Mouse (Mus musculus) 3134 (cell line): ENCODE data around the gene Txn2.

Experiments
- DNase-seq: peaks from one replicate; pipeline ENCODE4 v3.0.0-alpha.2; 2011; ENCODE audit warnings: low spot score; ENCODE audit not compliant: insufficient read length; ENCODE audit errors: extremely low read depth

The Txn2 gene

GRCm38 (mm10) chr15:77911065-77911464 is 17.7 kb downstream of the Txn2 start:
- peak; percentile 71 for DNase-seq

GRCm38 (mm10) chr15:77907646-77908518 is 20.9 kb downstream of the Txn2 start:
- DNase-seq: no peak

- DNase-seq: no peak
These were observed 22.3 kb downstream of the Txn2 start for GRCm38 (mm10) chr15:77906545-77906944.

- DNase-seq: no peak
These were observed 22.7 kb downstream of the Txn2 start for GRCm38 (mm10) chr15:77906081-77906480.

- DNase-seq: peak; percentile 63
These were observed 23.4 kb downstream of the Txn2 start for GRCm38 (mm10) chr15:77905275-77905970.

- DNase-seq: no peak
These were observed 24.4 kb downstream of the Txn2 start for GRCm38 (mm10) chr15:77904363-77904892.

- DNase-seq: no peak
These were observed 25.6 kb downstream of the Txn2 start for GRCm38 (mm10) chr15:77903176-77903575.

- DNase-seq: no peak
These were observed 33.9 kb downstream of the Txn2 start for GRCm38 (mm10) chr15:77894926-77895325.

- DNase-seq: no peak
These were observed 35.5 kb downstream of the Txn2 start for GRCm38 (mm10) chr15:77893292-77893691.

- DNase-seq: no peak
These were observed 36.4 kb downstream of the Txn2 start for GRCm38 (mm10) chr15:77892420-77892819.

GRCm38 (mm10) chr15:77891766-77892165 is 37.0 kb downstream of the Txn2 start:
- DNase-seq: peak; percentile 61

GRCm38 (mm10) chr15:77889761-77890422 is 38.9 kb downstream of the Txn2 start:
- no peak for DNase-seq

- DNase-seq: peak; percentile 87
These were observed 40.5 kb downstream of the Txn2 start for GRCm38 (mm10) chr15:77888286-77888685.

- DNase-seq: no peak
These were observed 41.7 kb downstream of the Txn2 start for GRCm38 (mm10) chr15:77887093-77887488.

- peak; percentile 34 for DNase-seq
These were observed 42.3 kb downstream of the Txn2 start for GRCm38 (mm10) chr15:77886369-77887092.

- DNase-seq: peak; percentile 31
These were observed 42.9 kb downstream of the Txn2 start for GRCm38 (mm10) chr15:77885945-77886344.

- no peak for DNase-seq
These were observed 43.6 kb downstream of the Txn2 start for GRCm38 (mm10) chr15:77885159-77885558.

GRCm38 (mm10) chr15:77883697-77884010 is 45.2 kb downstream of the Txn2 start:
- no peak for DNase-seq

GRCm38 (mm10) chr15:77882797-77883696 is 45.8 kb downstream of the Txn2 start:
- peak; percentile 83 for DNase-seq

- no peak for DNase-seq
These were observed 46.5 kb downstream of the Txn2 start for GRCm38 (mm10) chr15:77882297-77882696.
